Mouse (Mus musculus) left cerebral cortex, postnatal 10 days (tissue): ENCODE data around the gene Ddx39b. TPM values are rescaled to one million over a fixed set of nuclear protein-coding genes. Genes with fewer than 3 reads are reported as not detected.
"Not testable (repeated sequence)": the region's sequence is repeated elsewhere in the genome, so short reads cannot be mapped to it uniquely, and the experiment has no call there.

Experiments used
- DNase-seq, 2 experiments: peaks; one replicate each; pipeline ENCODE4 v3.0.0; 2021 to 2022; ENCODE audit warnings: low spot score in 2 of 2, mixed read lengths in 1 of 2; ENCODE audit errors: extremely low spot score in 1 of 2
- intact Hi-C: fragments of 180-260 bp; cut with DNase I; formaldehyde crosslinking; loops from one replicate; pipeline ENCODE4 v1.15.1; 2025
- microRNA-seq: library from miRNA; unstranded; fragments of <30 nt; microRNA quantifications from one replicate; pipeline ENCODE4 v1.2.0, GENCODE M21; 2022
- total RNA-seq, 2 experiments: library from RNA; stranded (reverse); gene quantifications; 2 replicates each; pipeline ENCODE4 v1.2.3; 2021

Gene Ddx39b
- total RNA-seq, 2 experiments from 2014 or later: 255 to 261 TPM

DNA sequence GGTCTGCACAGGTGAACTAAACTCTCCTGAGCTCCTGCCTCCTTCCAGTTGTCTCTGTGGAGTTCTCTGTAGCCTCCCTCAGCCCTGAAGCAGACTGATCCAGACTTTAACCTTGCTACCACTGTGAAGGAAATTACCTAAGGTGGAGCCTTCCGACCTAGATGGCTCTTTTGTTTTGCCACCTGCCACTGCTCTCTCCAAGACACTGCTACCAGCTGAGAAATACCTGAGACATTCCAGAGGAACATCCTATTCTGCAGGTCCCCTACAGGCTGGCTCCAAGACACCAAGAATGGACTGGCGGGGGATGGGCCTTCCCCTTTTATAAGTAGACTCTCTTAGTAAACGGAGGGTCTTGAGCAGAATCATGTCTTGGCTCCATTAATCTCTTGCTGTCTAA is 38.7 kb downstream of the Ddx39b start:
- DNase-seq: no peak
- intact Hi-C loops: no loop called here

- no peak for DNase-seq
- intact Hi-C loops: no loop called here
Observed at GRCm38 (mm10) chr17:35285431-35285830, 43.9 kb downstream of the Ddx39b start.

DNA sequence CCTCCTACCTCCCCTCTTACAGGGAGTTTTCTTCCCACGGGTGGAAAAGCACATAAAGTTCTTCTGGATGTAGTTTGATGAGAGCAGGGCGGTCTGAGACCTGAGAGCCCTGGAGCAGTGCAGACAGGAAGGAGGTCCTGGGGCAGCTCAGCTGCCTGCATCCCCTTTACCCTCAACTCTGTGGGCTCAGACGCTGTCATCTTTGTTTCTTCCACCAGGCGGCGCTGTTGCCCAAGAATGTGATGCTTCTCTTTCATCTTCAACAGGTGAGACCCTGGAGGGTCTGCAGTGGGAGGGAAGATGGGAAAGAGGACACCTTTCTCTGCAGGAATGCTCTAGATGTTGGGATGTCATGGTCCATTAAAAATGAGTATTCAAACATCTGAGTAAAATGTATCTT is 54.2 kb downstream of the Ddx39b start:
- DNase-seq: peak in 1 of 2 experiments; percentile 21
- intact Hi-C loops: not testable (repeated sequence)

DNA sequence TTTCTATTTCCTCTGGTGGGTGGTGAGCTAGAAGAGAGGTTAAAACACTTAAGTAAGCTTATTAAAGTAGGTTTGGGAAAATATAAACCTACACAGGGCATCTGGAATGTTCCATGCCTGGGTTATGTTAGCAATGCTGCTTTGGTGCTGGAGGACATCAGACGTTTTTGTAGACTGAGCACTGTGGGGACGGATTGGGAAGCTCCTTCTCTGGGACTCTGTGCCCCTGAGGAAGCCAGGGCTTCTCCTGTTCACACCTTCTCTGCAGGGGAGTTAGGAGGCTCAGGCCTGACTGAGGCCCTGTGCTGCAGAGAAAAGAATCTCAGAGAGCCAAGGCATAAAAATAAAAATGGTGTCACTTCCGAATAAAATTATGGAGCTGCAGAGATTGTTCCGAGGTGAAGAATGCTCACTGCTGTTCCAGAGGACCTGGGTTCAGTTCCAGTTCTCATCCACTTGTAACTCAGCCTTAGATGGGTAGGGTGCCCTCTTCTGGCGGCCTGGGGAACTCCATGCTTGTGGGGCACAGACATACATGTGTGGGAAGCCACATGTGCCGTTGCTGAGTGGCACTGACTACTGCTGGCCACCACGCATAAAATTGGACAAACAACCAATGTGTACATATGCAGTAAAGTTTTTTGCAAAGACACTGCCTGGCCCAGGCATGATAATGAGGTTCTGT is 58.9 kb downstream of the Ddx39b start:
- not testable (repeated sequence) for DNase-seq
- intact Hi-C loops: loop anchor here (5.0 kb wide), 1 partner anchor 38 kb away; the partner anchor contains the start of gene H2-D1

- peak; percentile 72 to 89 for DNase-seq
- intact Hi-C loops: loop anchor here (5.0 kb wide), 1 partner anchor 39 kb away; the partner anchor contains the start of gene H2-D1
Observed at GRCm38 (mm10) chr17:35301645-35302258, 60.2 kb downstream of the Ddx39b start.

DNA sequence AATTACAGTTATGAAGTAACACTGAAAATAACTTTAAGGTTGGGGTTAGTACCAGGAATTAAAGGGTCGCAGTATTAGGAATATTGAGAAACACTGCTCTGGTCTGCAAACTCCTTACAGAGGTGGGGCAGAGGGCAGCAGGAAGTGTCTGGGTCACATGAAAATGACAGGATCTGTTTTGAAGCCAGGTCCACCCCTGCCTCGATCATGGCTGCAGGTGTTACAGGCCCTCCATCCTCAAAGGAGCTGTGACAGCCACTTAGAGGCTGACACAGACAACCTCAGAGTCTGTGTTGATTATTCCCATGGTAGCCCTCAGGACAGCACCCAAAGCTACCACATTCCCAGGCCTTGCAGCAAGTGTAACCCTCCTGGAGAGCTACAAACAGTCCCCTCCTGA is 61.7 kb downstream of the Ddx39b start:
- intact Hi-C loops: loop anchor here (5.0 kb wide), 1 partner anchor 41 kb away; the partner anchor contains the start of gene H2-D1
- no peak for DNase-seq

Small RNA genes within 50 kb of the gene (microRNA-seq; reads per million reads assigned to microRNA genes)
- gene Mir6973a (not detected), gene Mir6974 (not detected), gene Mir6975 (3.4 reads per million, percentile 7 among the genes with 10 or more reads in this experiment), gene Mir8094 (0.86 reads per million)

Other genes with a start within 250 kb of the Ddx39b start
- gene Vars, start 240.8 kb upstream of the Ddx39b start, total RNA-seq: 10 to 100 TPM; 55.1 to 56.7 TPM
- under 1 TPM; 0.18 to 0.19 TPM for gene Vwa7, start 225.2 kb upstream of the Ddx39b start, total RNA-seq
- 1 to 10 TPM in 1 of 2 experiments, under 1 TPM in 1; 0.83 to 1.0 TPM for gene Sapcd1, start 213.7 kb upstream of the Ddx39b start, total RNA-seq
- under 1 TPM; 0.81 to 0.97 TPM for gene Msh5, start 195.0 kb upstream of the Ddx39b start, total RNA-seq
- gene Clic1, start 191.8 kb upstream of the Ddx39b start, total RNA-seq: 10 to 100 TPM; 14.3 to 15.8 TPM
- 10 to 100 TPM; 26.3 to 31.1 TPM for gene Ddah2, start 182.7 kb upstream of the Ddx39b start, total RNA-seq
- not detected for gene Ly6g6c, start 176.4 kb upstream of the Ddx39b start, total RNA-seq
- gene Mpig6b, start 175.6 kb upstream of the Ddx39b start, total RNA-seq: not detected
- gene Ly6g6e, start 164.8 kb upstream of the Ddx39b start, total RNA-seq: 1 to 10 TPM; 1.6 to 2.3 TPM
- 1 to 10 TPM in 1 of 2 experiments, not detected in 1; 1.1 TPM for gene Ly6g6d, start 163.7 kb upstream of the Ddx39b start, total RNA-seq
- not detected for gene Ly6g6f, start 156.1 kb upstream of the Ddx39b start, total RNA-seq
- 10 to 100 TPM; 84.4 to 91.5 TPM for gene Abhd16a, start 152.5 kb upstream of the Ddx39b start, total RNA-seq
- gene Ly6g5c, start 133.5 kb upstream of the Ddx39b start, total RNA-seq: not detected
- under 1 TPM; 0.58 to 0.81 TPM for gene Ly6g5b, start 126.3 kb upstream of the Ddx39b start, total RNA-seq
- gene Gpank1, start 120.3 kb upstream of the Ddx39b start, total RNA-seq: 10 to 100 TPM; 13.2 to 17.7 TPM
- 100 to 1,000 TPM; 196 to 210 TPM for gene Csnk2b, start 119.7 kb upstream of the Ddx39b start, total RNA-seq
- 10 to 100 TPM; 23.8 to 24.6 TPM for gene D17H6S53E, start 115.4 kb upstream of the Ddx39b start, total RNA-seq
- under 1 TPM in 1 of 2 experiments, not detected in 1; 0.34 TPM for gene Apom, start 109.7 kb upstream of the Ddx39b start, total RNA-seq
- gene Bag6, start 106.6 kb upstream of the Ddx39b start, total RNA-seq: 100 to 1,000 TPM; 297 to 299 TPM
- gene Prrc2a, start 76.8 kb upstream of the Ddx39b start, total RNA-seq: 100 to 1,000 TPM; 261 to 270 TPM
- gene Aif1, start 65.7 kb upstream of the Ddx39b start, total RNA-seq: 10 to 100 TPM in 1 of 2 experiments, 1 to 10 TPM in 1; 8.0 to 12.5 TPM
- gene Lst1, start 53.3 kb upstream of the Ddx39b start, total RNA-seq: 10 to 100 TPM; 13.7 to 14.9 TPM
- 1 to 10 TPM in 1 of 2 experiments, under 1 TPM in 1; 0.77 to 1.4 TPM for gene Ltb, start 47.3 kb upstream of the Ddx39b start, total RNA-seq
- gene Tnf, start 39.7 kb upstream of the Ddx39b start, total RNA-seq: under 1 TPM in 1 of 2 experiments, not detected in 1; 0.19 TPM
- gene Lta, start 36.4 kb upstream of the Ddx39b start, total RNA-seq: 1 to 10 TPM in 1 of 2 experiments, under 1 TPM in 1; 0.51 to 1.1 TPM
- gene Gm16181, start 20.9 kb upstream of the Ddx39b start, total RNA-seq: not detected
- 100 to 1,000 TPM; 329 to 351 TPM for gene Atp6v1g2, start 8.1 kb upstream of the Ddx39b start, total RNA-seq
- 10 to 100 TPM; 12.7 to 14.6 TPM for gene Nfkbil1, start 6.0 kb upstream of the Ddx39b start, total RNA-seq
- gene H2-D1, start 21.0 kb downstream of the Ddx39b start, total RNA-seq: 10 to 100 TPM; 18.2 to 21.5 TPM
- under 1 TPM; 0.67 to 0.81 TPM for gene H2-Q1, start 78.7 kb downstream of the Ddx39b start, total RNA-seq
- gene H2-Q2, start 100.5 kb downstream of the Ddx39b start, total RNA-seq: 1 to 10 TPM; 1.7 to 1.8 TPM
- gene H2-Q4, start 137.9 kb downstream of the Ddx39b start, total RNA-seq: 1 to 10 TPM in 1 of 2 experiments, under 1 TPM in 1; 0.56 to 1.4 TPM
- gene H2-Q6, start 183.1 kb downstream of the Ddx39b start, total RNA-seq: not detected
- gene H2-Q7, start 197.4 kb downstream of the Ddx39b start, total RNA-seq: under 1 TPM in 1 of 2 experiments, not detected in 1; 0.55 TPM
- gene H2-Q10, start 228.3 kb downstream of the Ddx39b start, total RNA-seq: not detected